Mouse (Mus musculus): Measurements from ENCODE around the gene Xlr. TPM values are rescaled to one million over a fixed set of nuclear protein-coding genes. Genes with fewer than 3 reads are reported as not detected.
"Not testable (repeated sequence)": the region's sequence is repeated elsewhere in the genome, so short reads cannot be mapped to it uniquely, and the experiment has no call there.

Xlr gene
- total RNA-seq (2021): 1 to 10 TPM; 2.2 to 3.1 TPM

- not testable (repeated sequence) for DNase-seq
These were observed at the start of gene Xlr for GRCm38 (mm10) chrX:53797519-53797918. Gene Xlr (minus strand): TSS chrX:53797706.

GRCm38 (mm10) chrX:53799074-53799473 lies 1.6 kb upstream of the Xlr start:
- no peak for DNase-seq

GRCm38 (mm10) chrX:53776276-53776675 lies 21.2 kb downstream of the Xlr start, which contains the start of gene Zfp36l3:
Gene Zfp36l3 (minus strand): TSS chrX:53776394.
- DNase-seq: no peak

- DNase-seq: no peak
These were observed 39.8 kb downstream of the Xlr start, which contains the start of gene 1700013H16Rik for GRCm38 (mm10) chrX:53757736-53758135. Gene 1700013H16Rik (minus strand): TSS chrX:53757831.

- no peak for DNase-seq
These were observed 44.7 kb downstream of the Xlr start for GRCm38 (mm10) chrX:53752851-53753250.

- no peak for DNase-seq
These were observed 68.5 kb downstream of the Xlr start for GRCm38 (mm10) chrX:53728967-53729366.

Other genes with a start within 250 kb of the Xlr start
- 10 to 100 TPM; 28.5 to 32.2 TPM for gene Rtl8c, start 189.7 kb downstream of the Xlr start, total RNA-seq (2021)
- gene Gm14597, start 188.7 kb downstream of the Xlr start, total RNA-seq (2021): not detected
- 100 to 1,000 TPM; 203 to 228 TPM for gene Rtl8a, start 154.0 kb downstream of the Xlr start, total RNA-seq (2021)
- gene Rtl8b, start 127.3 kb downstream of the Xlr start, total RNA-seq (2021): 100 to 1,000 TPM; 131 to 154 TPM
- not detected for gene 4930502E18Rik, start 72.9 kb downstream of the Xlr start, total RNA-seq (2021)
- not detected for gene 1700013H16Rik, start 39.9 kb downstream of the Xlr start, total RNA-seq (2021)
- gene Zfp36l3, start 21.3 kb downstream of the Xlr start, total RNA-seq (2021): not detected

All from heart, postnatal 4 days (tissue).